In genomic region chr17:62652451-62652850, GRCm38 (mm10) we compare ENCODE assay signal across 14 mouse cellular contexts.
DNase-seq lines count a peak whose midpoint lies in the region.
"Had no signal": no experiment of that assay in that cellular context is flagged by ENCODE, and none has a peak within 500 bp of the region (broad histone marks: within the 10 kb centered on the region; RNA-seq: fewer than 3 reads in every experiment).

No protein-coding gene starts in this region.

- DNase-seq in cerebellum, postnatal 10 days, result peak; percentile 53 to 63
- no peak for DNase-seq in cerebellum, adult 8-10 months
- DNase-seq in left cerebral cortex, postnatal 4 days, result peak; percentile 26
- no peak for DNase-seq in left cerebral cortex, postnatal 36 days (ENCODE audit: low spot score in 2 of 2)
- DNase-seq in 416B (ENCODE audit: low read depth), result peak; percentile 23
- peak; percentile 21 for DNase-seq in adrenal gland, postnatal 25 days
- DNase-seq in layer of hippocampus, postnatal 14 days (ENCODE audit: low spot score in 2 of 2), result no peak
- no peak for DNase-seq in retina, embryonic 14.5 days (ENCODE audit: low spot score)
- DNase-seq: cerebellum, adult 11-12 months; forebrain, postnatal 0 days; heart, postnatal 14 days; kidney, adult 11 months; kidney, postnatal 14 days; thymus, postnatal 4 days had no signal

- intact Hi-C loops in left cerebral cortex, postnatal 4 days (cut with DNase I), result loop anchor here (10.0 kb wide), 1 partner anchor 232 kb away; the partner anchor contains the start of gene Efna5
- intact Hi-C loops in left cerebral cortex, postnatal 36 days (cut with DNase I), result no loop called here

Comparison
In these comparisons a context has a peak if more than half of its experiments do, and no peak if none do; other contexts are left out.
1. DNase-seq: peak in cerebellum, postnatal 10 days (2 of 2), left cerebral cortex, postnatal 4 days (single experiment), 416B (single experiment) and adrenal gland, postnatal 25 days (single experiment); none in cerebellum, adult 8-10 months (single experiment), left cerebral cortex, postnatal 36 days (0 of 2), layer of hippocampus, postnatal 14 days (0 of 2) and retina, embryonic 14.5 days (single experiment).